Mouse (Mus musculus) adrenal gland, adult 18-20 months (tissue): Measurements from ENCODE around the gene Crlf3. TPM values are rescaled to one million over a fixed set of nuclear protein-coding genes. Genes with fewer than 3 reads are reported as not detected.
"Not testable (repeated sequence)": the region's sequence is repeated elsewhere in the genome, so short reads cannot be mapped to it uniquely, and the experiment has no call there.

ENCODE experiments used
- DNase-seq, 2 experiments: peaks; one replicate each; pipeline ENCODE4 v3.0.0; 2021 to 2022; ENCODE audit warnings: low spot score in 2 of 2
- total RNA-seq, 2 experiments: library from RNA; stranded (reverse); gene quantifications; 1 replicate in 1 of 2; 2 replicates in 1 of 2; pipeline ENCODE4 v1.2.3; 2021

The Crlf3 gene
- total RNA-seq, 2 experiments from 2014 or later = 12.5 to 17.2 TPM

DNA sequence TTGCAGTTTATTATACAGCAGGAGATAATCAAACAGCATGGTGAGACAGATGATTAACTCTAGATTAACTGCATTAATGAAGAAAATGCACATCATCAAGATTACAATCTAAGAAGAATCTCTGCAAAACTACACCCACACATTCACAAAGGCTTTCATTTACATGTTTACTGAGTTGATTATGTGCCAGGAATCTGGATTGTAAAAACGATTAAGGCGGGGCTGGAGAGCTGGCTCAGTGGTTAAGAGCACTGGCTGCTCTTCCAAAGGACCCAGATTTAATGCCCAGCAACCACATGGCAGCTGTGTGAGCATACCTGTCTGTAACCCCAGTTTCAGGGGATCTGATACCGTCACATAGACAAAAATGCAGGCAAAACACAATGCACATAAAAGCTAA lies 11.0 kb downstream of the Crlf3 start:
- no peak for DNase-seq

DNA sequence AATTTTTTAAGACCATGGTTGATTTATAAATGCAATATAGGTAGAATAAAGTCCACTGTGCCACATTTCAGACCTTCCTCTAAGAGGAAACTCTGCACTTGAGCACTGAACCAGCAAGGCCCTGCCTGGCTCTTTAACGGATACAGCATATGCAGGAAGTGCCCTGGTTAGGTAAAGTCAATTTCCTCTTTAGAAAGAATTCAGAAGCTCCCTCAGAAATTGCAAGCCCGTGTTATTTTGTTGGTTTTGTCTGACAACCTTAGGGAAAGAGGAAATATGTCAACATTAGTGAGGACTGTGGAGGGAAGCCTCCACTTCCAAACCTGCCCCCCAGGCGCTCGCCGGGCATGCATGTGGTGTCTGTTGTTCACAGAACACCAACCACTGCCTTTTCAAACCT lies 13.2 kb downstream of the Crlf3 start:
- DNase-seq = no peak

DNA sequence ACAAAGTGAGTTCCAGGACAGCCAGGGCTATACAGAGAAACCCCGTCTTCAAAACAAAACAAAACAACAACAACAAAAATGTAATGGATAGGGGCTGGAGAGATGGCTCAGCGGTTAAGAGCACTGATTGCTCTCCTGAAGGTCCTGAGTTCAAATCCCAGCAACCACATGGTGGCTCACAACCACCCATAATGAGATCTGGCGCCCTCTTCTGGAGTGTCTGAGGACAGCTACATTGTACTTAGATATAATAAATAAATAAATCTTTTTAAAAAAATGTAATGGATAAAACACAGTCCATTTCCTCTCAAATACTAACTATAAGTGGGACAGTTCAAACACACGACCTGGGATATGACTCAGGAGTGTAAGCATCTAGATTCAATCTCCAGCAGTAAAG lies 14.4 kb downstream of the Crlf3 start:
- not testable (repeated sequence) for DNase-seq

DNA sequence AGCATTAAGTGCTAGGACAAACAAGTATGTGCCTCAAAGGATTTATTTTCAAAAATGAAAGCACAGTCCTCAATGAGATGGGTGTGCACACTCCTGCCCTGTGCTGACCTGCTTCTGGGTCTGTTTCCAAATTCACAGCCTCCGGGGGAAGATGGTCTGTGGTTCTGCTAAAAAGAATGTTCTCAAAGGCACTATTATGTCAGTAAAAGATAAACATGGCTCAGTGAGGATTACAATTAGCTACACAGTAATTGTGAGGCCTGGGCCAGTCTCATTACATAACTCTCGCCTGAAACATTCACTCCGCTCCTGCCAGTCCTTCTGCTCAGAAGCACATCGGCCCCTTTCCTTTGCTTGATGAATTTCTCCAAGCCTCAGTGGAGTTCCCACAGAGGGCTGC lies 18.6 kb downstream of the Crlf3 start:
- DNase-seq = no peak

DNA sequence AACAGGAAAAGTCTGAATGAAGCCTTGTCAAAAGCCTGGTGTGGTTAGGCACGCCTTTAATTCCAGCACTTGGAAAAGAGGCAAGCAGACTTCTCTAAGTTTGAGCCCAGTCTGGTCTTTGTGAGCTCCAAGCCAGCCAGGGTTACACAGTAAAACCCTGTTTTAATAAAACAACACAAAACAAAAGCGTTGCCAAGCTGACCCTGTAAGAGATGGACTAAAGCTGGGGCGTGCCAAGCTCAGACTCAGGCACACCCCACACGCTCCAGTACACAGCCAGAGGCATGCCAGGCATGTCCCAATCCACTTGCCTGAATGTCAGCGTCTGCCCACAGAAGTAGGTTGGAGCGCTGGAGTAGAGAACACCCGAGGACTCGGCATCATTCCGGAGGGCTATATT lies 24.6 kb downstream of the Crlf3 start:
- no peak for DNase-seq

DNA sequence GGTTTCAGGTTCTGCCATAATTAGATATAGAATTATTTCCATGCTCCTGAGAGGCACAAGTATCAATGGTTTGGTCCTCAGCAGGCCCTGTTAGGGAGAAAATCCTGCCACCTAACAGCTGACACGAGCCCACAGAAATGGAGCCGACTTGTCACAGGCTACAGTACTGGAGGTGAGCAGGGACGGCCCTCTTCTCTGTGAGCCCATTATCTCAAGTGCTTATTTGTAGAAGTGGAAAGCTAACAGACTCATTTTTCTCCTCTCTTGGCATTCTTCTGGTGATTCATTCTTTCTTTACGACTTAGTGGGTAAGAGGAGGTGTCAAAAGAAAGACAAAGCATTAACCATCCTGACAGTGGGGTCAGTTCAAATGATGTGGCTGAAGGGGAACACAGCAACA lies 26.1 kb downstream of the Crlf3 start:
- DNase-seq = no peak

DNA sequence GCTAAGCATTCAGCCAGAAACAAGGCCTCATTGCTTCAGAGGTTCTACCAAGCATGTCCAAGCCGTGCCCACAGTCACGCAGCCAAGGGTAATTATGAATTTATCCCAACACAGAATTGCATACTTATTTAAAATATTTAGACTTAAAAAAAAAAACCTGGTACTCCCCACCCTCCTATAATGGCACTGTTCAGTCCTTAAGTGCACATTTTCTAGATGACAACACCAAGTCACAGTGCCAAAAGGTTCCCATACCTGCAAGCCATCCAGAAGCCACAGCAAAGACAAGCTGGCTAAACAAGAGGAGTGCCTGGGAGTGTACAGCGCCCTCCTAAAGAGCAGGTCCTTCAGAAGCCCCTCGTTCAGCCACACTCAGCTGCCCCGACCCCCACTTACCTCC lies 27.6 kb downstream of the Crlf3 start:
- DNase-seq = no peak

DNA sequence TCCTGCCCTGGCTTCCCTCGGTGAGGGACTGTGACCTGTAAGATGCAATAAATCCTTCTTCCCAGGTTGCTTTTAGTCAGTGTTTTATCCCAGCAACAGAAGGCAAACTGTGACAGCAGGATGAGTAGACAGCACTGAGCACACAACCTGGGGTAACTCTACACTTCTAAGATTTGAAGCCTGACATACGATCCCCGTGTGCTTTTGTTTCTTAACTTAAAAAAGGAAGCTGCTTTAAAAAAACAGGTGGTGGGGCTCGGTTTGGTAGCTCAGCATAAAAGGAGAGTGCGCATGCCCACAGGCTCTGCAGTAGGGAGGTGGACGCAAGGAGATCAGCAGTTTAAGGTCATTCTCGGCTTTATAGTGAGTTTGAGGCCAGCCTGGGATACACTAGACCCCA lies 28.3 kb downstream of the Crlf3 start:
- DNase-seq = no peak

DNA sequence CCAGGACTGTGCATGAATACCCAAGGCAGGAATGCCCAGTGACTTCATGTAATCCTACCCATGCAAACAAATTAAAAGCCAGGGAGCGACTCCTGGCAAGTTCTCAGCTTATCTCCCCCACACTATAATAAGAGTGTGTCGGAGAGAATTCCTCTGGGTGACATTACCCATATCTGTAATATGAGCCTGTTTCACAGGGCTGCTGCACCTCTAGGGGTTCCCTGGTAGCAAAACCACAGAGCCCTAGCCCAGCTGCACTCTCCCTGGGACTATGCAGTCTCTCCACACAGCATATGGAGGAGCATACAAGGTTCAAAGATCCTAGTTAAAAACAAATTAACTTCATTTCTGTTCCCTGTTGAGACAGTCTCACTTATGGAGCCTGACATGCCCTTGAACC lies 30.7 kb downstream of the Crlf3 start:
- no peak for DNase-seq

DNA sequence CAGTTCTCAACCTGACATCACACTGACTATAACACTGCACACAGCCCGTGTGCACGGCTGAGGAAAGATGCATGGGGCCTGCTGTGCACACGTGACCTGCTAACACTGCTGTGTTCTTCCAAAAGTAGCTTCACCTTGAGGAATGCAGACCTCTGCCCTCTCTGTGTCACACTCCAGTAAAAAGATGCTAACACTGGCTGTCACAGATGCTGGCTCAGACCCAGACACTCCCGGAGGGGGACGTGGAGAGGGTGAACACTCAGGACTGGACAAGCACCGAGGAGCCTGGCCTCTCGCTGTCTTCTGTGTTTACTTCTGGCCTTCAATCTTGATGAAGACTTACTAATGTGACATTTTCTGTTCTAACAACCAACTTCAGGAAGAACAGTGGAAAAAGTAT lies 33.9 kb downstream of the Crlf3 start:
- DNase-seq = no peak

DNA sequence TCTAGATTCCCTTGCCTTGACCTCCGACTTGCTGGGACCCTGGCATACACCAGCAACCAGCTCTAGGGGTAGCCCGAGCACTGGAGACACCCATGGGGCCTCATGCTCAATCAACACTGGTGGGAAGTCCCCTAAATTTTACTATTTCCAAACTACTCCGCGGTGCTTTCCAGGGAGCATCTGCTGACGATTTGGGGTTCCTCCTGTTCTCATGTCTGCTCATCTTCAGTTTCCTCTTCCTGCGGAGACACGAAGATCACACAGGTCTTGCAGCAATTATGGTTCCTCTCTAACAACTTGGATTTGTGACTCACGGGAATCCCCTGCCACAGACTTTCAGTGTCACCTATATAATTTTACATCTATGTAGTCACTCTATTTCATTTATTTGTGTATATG lies 37.4 kb downstream of the Crlf3 start:
- DNase-seq = no peak

DNA sequence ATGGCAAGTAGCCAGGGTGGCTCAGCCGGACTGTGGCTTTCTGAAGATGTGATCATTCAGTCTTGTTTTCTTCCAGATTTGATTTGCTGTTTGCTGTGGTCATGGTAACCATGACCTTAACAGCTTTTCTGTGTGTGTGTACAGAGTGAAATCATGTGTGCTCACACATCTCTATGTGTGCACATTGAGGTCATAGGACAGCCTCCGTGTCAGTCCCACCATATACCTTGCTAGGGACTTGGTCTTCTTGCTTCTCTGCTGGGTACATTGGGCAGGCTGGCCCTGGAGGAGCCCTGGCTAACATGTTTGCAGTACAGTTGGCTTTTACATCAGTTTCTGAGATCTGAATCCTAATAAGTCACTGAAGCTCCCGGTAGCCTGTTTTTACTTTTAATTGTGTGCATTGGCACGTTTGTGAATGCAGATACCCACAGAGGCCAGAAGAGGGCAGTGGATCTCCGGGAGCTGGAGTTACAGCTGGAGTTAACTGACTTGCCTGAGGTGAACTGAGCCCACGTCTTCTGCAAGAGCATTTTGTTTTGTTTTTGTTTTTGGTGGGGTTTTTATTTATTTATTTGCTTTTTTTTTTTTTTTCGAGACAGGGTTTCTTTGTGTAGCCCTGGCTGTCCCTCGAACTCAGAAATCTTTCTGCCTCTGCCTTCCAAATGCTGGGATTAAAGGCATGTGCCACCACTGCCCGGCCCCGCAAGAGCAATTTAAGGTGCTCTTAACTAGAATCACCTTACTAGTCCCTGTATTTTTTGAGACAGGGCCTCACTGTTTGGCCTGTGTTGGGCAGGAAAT lies 38.0 kb downstream of the Crlf3 start:
- peak; percentile 28 to 31 for DNase-seq

DNA sequence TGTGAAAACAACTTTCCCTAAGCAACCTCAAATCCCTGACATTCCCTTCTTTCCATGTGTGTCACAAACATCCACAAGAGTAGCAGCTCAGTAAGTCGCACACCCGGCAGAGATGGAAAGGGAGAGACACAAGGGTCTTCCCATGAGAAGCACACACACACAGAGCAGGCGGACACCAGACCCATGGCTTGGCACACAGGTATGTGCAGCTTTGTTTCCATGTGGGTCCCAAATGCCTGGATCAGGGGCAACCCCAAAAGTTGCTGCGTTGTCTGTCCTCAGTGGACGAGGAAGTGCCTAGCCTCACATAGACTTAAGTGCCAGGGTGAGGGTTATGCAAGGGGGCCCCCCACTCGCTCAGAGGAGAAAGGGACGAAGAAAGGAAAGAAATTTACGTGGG lies 43.3 kb downstream of the Crlf3 start:
- no peak for DNase-seq

DNA sequence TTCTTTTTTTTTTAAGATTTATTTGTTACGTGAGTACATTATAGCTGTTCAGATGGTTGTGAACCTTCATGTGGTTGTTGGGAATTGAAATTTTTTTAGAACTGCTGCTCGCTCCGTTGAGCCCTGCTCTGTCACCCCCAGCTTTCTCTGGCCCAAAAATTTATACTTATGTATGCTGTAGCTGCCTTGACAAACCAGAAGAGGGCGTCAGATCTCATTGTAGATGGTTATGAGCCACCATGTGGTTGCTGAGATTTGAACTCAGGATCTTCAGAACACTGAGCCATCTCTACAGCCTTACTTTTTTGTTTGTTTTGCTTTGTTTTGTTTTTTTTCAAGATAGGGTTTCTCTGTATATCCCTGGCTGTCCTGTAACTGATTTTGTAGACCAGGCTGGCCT lies 59.5 kb downstream of the Crlf3 start:
- no peak for DNase-seq

DNA sequence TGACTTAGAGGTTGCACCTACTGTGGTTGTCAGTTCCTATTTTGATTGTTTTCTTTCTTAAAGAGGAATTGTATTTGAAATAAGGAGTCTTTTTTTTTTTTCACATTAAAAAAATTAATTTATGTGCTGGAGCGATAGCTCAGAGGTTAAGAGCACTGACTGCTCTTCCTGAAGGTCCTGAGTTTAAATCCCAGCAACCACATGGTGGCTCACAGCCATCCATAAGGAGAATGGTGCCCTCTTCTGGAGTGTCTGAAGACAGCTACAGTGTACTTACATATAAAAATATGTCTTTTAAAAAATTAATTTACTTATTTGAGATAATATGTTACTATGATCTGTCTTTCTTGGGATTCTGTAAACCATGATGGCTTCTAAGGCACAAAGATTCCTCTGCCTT lies 61.0 kb downstream of the Crlf3 start:
- no peak for DNase-seq

DNA sequence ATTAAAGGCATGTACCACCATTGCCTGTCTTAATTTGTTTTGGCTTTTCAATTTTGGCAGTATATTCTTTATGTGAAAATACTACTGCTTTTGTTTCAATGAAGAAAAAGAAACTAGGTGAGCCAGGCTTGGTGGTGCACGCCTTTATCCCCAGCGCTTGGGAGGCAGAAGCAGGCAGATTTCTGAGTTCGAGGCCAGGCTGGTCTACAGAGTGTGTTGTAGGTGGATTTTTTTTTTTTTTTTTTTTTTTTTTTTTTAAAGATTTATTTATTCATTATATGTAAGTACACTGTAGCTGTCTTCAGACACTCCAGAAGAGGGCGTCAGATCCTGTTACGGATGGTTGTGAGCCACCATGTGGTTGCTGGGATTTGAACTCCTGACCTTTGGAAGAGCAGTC lies 64.3 kb downstream of the Crlf3 start:
- not testable (repeated sequence) for DNase-seq

Other genes with a start within 250 kb of the Crlf3 start
- 10 to 100 TPM; 35.6 to 47.6 TPM for gene Utp6, start 118.6 kb downstream of the Crlf3 start, total RNA-seq
- gene Suz12, start 87.9 kb downstream of the Crlf3 start, total RNA-seq = 10 to 100 TPM; 33.5 to 44.0 TPM
- gene Atad5, start 8.4 kb upstream of the Crlf3 start, total RNA-seq = 1 to 10 TPM; 1.2 to 1.8 TPM
- 10 to 100 TPM; 13.6 to 15.5 TPM for gene Tefm, start 61.2 kb upstream of the Crlf3 start, total RNA-seq
- 10 to 100 TPM in 1 of 2 experiments, 1 to 10 TPM in 1; 9.6 to 11.1 TPM for gene Adap2, start 73.1 kb upstream of the Crlf3 start, total RNA-seq
- gene Rnf135, start 102.9 kb upstream of the Crlf3 start, total RNA-seq = 1 to 10 TPM; 5.9 to 9.1 TPM
- gene Rhot1, start 128.0 kb upstream of the Crlf3 start, total RNA-seq = 10 to 100 TPM; 54.4 to 71.5 TPM
- 1 to 10 TPM; 2.5 to 3.8 TPM for gene Rhbdl3, start 219.9 kb upstream of the Crlf3 start, total RNA-seq